Mouse (Mus musculus) left cerebral cortex, adult 6 months (tissue): Measurements from ENCODE around the gene Gm17324. TPM values are rescaled to one million over a fixed set of nuclear protein-coding genes. Genes with fewer than 3 reads are reported as not detected.

ENCODE experiments used
- long read RNA-seq, 2 experiments: library from polyadenylated mRNA; unstranded; transcript quantifications; one replicate each; pipeline ENCODE4 v2.0.0; 2019 to 2020
- polyA plus RNA-seq: library from polyadenylated mRNA; unstranded; fragments of <200 nt; fragmentation: Nextera tagmentation; gene quantifications from 2 replicates; pipeline ENCODE4 v1.2.3, GENCODE M21; 2021

Gm17324 gene
- 1.0 and 1.3 TPM in 2 replicates for polyA plus RNA-seq
- long read RNA-seq, experiment 1, partial matches to known transcripts: 0 of 1 reads
- long read RNA-seq, experiment 1, other reads (novel, unspliced or antisense): 0 of 1 reads
- long read RNA-seq, experiment 2, partial matches to known transcripts: 0 of 2 reads
- long read RNA-seq, experiment 2, other reads (novel, unspliced or antisense): 0 of 2 reads

GRCm38 (mm10) chr9:78447973-78448873 lies at the start of gene Gm17324, which contains the start of gene Mto1:
Gene Gm17324 (minus strand): TSS chr9:78448786.
Gene Mto1 (plus strand): TSS chr9:78448208.

GRCm38 (mm10) chr9:78488890-78489420 lies 40.4 kb upstream of the Gm17324 start, which contains the start of gene Eef1a1:
Gene Eef1a1 (minus strand): TSS chr9:78489151.

GRCm38 (mm10) chr9:78442579-78443392 lies 5.8 kb downstream of the Gm17324 start, which contains the start of gene Cgas:
Gene Cgas (minus strand): TSS chr9:78443237.

Other genes with a start within 250 kb of the Gm17324 start
- not detected in 2 replicates for gene Gsta1, start 218.1 kb downstream of the Gm17324 start, polyA plus RNA-seq
- gene Gm3776, start 191.7 kb downstream of the Gm17324 start, polyA plus RNA-seq: not detected in 2 replicates
- gene Gm10639, start 158.9 kb downstream of the Gm17324 start, polyA plus RNA-seq: 0.19 TPM in 1 of 2 replicates, not detected in the other
- not detected in 2 replicates for gene Omt2a, start 134.0 kb downstream of the Gm17324 start, polyA plus RNA-seq
- gene Omt2b, start 121.2 kb downstream of the Gm17324 start, polyA plus RNA-seq: not detected in 2 replicates
- gene Gsta2, start 93.0 kb downstream of the Gm17324 start, polyA plus RNA-seq: 1.1 and 1.4 TPM in 2 replicates
- gene Dppa5a, start 80.6 kb downstream of the Gm17324 start, polyA plus RNA-seq: not detected in 2 replicates
- gene Ooep, start 70.1 kb downstream of the Gm17324 start, polyA plus RNA-seq: not detected in 2 replicates
- gene Ddx43, start 53.0 kb downstream of the Gm17324 start, polyA plus RNA-seq: 0.06 TPM in 1 of 2 replicates, not detected in the other
- gene Cgas, start 5.5 kb downstream of the Gm17324 start, polyA plus RNA-seq: 0.25 and 0.32 TPM in 2 replicates
- gene Mto1, start 578 bp downstream of the Gm17324 start, polyA plus RNA-seq: 19.6 and 25.4 TPM in 2 replicates
- gene Eef1a1, start 40.4 kb upstream of the Gm17324 start, polyA plus RNA-seq: 1,241 and 1,476 TPM in 2 replicates
- 12.6 and 16.3 TPM in 2 replicates for gene Slc17a5, start 139.3 kb upstream of the Gm17324 start, polyA plus RNA-seq
- gene Cd109, start 166.8 kb upstream of the Gm17324 start, polyA plus RNA-seq: 0.14 and 0.23 TPM in 2 replicates